Mouse (Mus musculus): ENCODE results near the gene Glyr1. TPM values are rescaled to one million over a fixed set of nuclear protein-coding genes. Genes with fewer than 3 reads are reported as not detected.

Glyr1 gene
- polyA plus RNA-seq (2017; shearing (Covaris generic)): 100 to 1,000 TPM in 1 of 2 experiments, 10 to 100 TPM in 1; 79.0 to 130 TPM

GRCm38 (mm10) chr16:5049774-5050234 lies at the start of gene Glyr1, which contains the start of gene Ubn1:
Gene Glyr1, minus strand, starts transcription at chr16:5049863.
Gene Ubn1, plus strand, starts transcription at chr16:5050057.
- ATAC-seq: peak; percentile 92

- no peak for ATAC-seq
These were observed 46.8 kb upstream of the Glyr1 start for GRCm38 (mm10) chr16:5096504-5096903.

DNA sequence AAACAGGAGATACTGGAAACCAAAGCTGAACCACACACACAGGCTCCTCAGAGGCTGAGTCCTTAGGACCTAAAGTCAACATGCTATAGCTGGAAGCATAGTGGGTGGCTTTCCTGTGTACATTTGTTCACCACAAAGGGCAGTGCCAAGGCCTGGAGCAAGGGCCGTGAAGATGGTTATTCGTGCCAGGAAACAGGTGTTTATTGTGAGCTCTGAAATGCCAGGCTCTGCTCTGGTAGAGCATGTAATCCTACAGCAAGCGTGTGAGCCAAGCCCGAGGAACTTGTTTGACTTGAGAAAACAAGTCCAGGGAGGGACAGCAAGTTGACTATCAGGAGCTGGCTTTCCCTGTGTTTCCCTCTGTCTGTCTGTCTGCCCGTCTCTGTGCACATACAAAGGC lies 43.6 kb upstream of the Glyr1 start:
- ATAC-seq: no peak

- no peak for ATAC-seq
These were observed 39.4 kb upstream of the Glyr1 start for GRCm38 (mm10) chr16:5089021-5089420.

DNA sequence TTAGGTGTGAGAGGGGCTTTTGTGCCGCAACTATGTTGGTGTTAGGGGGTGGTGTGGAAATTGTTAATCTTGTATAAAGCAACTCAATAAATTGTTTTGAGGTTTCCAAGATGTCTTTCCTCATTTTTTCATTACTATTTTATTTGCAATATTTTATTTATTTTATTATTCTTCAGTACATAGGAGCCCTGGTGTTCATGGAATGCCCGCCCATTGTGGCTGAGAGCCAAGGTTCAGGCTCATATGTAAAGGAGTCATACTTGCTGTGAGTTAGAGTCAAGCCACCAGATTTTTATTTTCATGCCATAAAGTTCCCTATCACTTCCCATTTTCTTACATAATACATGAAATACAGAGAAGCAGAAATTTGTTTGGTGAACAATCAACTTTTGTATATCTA lies 36.5 kb upstream of the Glyr1 start:
- no peak for ATAC-seq

GRCm38 (mm10) chr16:5085196-5085595 lies 35.5 kb upstream of the Glyr1 start:
- no peak for ATAC-seq

DNA sequence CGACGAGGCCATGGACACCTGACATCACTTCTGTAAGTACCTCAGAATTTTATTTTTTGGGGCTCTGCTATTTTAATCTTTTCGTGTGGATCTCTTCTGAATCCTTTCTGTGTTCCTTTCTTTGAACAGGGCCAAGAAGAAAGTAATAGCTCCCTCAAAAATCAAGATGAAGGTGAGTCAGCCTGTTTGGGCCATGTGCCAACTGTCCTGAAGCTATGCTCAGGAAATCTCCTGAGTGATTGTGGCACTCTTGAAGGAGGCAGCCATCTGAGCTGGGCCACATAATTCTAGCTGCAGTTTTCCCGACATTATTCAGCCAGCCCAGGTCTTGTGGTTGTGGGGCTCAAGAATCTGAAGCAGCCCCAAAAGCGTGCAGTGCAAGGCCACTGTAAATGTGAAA lies 24.7 kb upstream of the Glyr1 start:
- no peak for ATAC-seq

- no peak for ATAC-seq
These were observed 22.3 kb upstream of the Glyr1 start for GRCm38 (mm10) chr16:5071974-5072373.

- ATAC-seq: no peak
These were observed 20.7 kb upstream of the Glyr1 start for GRCm38 (mm10) chr16:5070321-5070720.

DNA sequence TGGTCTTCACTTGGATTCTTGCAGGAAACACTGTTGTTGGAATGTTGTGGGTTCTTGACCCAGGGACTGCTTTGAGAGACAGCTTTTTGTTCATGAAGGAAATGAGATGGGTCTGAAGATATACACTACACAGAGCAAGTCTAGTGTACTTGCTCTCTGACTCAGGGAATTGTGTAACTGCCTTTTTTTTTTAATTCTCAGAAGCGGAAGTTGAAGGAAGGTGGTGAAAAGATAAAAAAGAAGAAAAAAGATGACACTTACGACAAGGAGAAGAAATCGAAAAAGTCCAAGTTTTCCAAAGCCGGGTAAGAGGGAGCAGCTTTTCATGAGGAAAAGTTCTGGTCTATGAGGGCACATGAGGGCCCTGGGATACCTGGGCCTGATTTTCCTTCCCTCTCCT lies 13.8 kb upstream of the Glyr1 start:
- ATAC-seq: no peak

DNA sequence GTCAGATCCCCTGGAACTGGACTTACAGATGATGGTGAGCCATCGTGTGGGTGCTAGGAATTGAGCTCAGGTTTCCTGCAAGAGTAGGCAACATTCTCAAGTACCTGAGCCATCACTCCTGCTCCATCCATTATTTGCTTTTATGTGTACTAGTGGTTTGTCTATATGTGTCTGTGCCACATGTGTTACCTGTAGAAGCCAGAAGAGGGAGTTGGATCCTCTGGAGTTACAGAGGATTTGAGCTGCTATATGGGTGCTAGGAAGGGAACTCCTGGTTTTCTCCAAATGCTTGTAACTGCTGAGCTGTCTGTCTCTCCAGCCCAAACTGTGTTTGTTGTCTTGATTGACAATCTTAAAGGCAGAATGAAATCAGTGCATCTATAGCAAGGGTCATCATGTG lies 8.5 kb upstream of the Glyr1 start:
- peak; percentile 43 for ATAC-seq

GRCm38 (mm10) chr16:5050251-5051110 lies 818 bp upstream of the Glyr1 start:
- ATAC-seq: peak; percentile 59

- ATAC-seq: peak; percentile 15
These were observed 385 bp downstream of the Glyr1 start for GRCm38 (mm10) chr16:5049182-5049773.

DNA sequence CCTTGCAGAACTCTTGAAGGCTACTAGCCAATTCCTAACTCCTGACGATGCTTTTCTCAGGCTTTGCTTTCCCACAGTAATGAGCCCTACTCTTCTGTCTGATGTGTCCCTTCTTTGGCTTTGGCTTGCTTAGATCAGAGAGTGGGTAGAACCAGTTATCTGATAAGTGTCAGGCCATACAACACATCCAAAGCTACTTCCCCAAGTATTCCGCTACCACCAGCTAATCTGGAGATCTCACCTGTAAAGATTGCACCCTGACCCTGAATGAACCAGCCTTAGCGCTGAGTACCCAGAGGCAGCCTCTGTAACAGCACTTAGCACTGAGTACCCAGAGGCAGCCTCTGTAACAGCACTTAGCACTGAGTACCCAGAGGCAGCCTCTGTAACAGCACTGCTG lies 4.3 kb downstream of the Glyr1 start:
- no peak for ATAC-seq

GRCm38 (mm10) chr16:5036649-5037234 lies 12.9 kb downstream of the Glyr1 start:
- ATAC-seq: no peak

DNA sequence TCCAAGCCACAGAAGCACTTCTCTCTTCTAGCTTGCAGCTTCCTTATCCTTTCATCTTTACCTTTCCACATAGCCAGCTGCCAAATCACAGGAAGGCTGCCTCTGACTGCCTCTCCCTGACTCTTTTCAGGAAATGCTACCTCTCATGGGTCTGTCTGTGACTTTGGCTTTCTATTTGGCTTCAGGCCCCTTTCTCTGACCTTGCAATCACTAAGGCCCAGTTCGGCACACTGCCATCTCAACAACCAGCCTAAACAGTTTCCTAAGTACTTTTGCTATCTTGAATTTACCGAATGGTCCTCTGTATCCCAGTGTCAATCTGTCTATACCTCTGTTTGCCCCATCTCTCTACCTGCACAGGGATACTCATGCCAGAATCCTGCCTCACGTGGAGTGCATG lies 14.1 kb downstream of the Glyr1 start:
- no peak for ATAC-seq

DNA sequence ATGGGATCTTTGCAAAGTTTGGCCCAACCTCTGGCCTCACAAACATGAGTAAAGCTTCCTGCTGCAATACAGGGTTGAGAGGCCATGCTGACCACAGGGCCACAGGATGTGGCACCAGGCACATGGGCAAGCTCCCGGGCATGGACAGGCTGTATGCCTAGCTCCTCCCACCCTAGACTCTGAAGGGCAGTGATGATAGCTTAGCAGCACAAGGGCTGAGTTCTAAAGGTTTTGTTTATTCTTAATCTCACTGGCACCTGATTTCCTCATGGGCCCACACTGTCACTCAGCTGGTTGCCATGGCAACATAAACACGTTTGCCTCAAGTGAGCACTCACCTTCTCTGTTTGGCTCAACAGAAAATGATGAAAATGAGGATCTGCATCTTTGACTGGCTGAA lies 19.8 kb downstream of the Glyr1 start:
- peak; percentile 60 for ATAC-seq

DNA sequence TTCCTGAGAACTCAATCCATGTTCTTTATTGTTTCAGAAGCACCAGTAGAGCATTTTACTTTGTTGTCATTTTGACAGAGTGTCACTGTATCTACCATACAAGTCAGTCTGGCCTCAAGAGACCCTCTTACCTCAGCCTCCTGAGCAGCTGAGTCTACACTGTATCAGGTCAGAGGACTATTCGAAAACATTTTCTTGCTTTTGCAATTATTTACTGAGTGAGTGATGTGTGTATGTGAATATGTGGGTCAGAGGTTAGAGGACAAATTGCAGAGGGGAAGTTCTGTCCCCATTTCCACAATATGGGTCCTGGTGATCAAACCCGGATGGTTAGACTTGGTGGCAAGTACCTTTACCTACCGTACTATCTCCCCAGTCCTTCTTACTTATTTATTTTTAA lies 25.6 kb downstream of the Glyr1 start:
- no peak for ATAC-seq

DNA sequence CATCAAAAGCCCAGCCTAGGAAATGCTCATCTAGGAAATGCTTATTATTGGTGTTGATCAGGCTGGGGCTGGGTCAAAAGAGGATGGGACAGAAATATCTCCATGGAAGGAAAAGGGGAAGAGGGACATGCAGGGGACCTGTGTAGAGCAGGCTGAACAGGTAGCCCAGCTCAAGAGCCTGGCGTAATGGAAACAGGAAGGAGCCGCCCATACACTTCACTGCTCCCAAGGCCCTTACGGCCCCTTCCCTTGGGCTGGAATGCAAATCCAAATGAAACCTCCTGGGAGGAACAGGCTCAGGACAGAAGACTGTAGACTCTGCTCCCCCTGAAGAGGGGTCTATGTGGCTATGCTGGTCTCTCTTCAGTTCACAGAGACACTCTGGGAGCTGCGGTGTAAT lies 35.1 kb downstream of the Glyr1 start:
- ATAC-seq: no peak

- ATAC-seq: peak; percentile 99
These were observed 36.4 kb downstream of the Glyr1 start, which contains the start of gene Rogdi for GRCm38 (mm10) chr16:5013054-5013838. Gene Rogdi, minus strand, starts transcription at chr16:5013553.

DNA sequence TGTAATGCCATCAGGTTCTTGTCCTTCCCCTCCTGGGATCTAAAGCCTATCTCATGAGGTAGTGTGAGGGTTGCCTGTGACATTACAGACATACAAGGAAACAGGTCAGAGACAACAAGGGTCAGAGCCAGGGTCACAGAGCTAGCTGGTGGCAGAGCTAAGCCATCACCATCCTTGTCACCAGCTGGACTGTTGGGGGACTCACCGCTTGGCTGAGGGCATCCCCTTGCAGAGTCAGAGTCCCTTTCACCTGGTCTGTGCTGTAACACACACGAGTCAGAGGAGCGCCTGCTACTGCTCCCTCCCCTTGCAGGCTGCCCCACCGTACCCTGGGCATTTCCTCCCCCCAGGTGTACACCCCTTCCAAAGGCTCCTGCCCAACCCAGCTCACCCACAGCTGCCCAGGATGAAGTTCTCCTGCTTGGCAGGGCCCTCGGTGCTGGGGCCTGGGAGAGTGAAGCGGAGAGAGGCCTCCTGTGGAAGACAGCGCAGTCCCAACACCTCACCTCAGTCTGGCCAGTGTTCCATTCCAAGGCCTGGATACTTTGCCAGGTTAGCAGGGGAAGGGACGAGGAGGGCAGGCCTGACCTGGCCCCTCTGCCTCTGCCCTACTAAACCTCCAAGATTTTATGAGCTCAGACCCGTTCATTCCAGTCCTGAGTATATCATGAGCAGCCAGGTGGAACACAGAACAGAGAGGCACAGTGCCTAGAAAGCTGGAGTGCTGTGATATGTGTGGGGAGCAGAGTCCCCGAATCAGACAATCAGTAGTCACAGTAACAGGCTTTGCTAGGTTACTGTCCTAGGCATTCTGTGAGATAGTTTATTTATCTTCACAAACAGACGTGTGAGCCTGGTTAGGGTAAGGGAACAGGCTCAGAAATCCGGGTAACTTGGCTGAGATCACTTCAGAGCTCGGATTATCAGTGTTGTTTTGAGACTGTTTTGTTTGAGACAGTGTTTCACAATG lies 37.3 kb downstream of the Glyr1 start:
- no peak for ATAC-seq

Data from CD4-positive, CD25-positive, alpha-beta regulatory T cell, adult 4 months (primary cell).